Mouse (Mus musculus): ENCODE results near the gene Borcs8.

GRCm38 (mm10) chr8:70193238-70193637 lies 53.9 kb downstream of the Borcs8 start:
- TF ChIP-seq POLR2A (IDR thresholded peaks at IDR 0.05; ENCODE audit: borderline replicate concordance, low read depth, low read length) (no peak), CTCF (IDR thresholded peaks at IDR 0.05; ENCODE audit: low read depth, low read length) (no peak)

Data from bone marrow macrophage, adult 2 months (primary cell).